Mouse (Mus musculus): ENCODE results near the gene Gm48552. TPM values are rescaled to one million over a fixed set of nuclear protein-coding genes. Genes with fewer than 3 reads are reported as not detected.

Gene Gm48552
- polyA plus RNA-seq, 1 experiment, result not detected

- Histone ChIP-seq H3K4me1 (ENCODE audit: control insufficient read depth, insufficient read depth, low read length) (peaks cover 3% of the 10 kb centered on the region), H3K4me3 (replicated peaks; ENCODE audit: control insufficient read depth, low read depth, low read length) (no peak overlapping the region), H3K27ac (ENCODE audit: control insufficient read depth, insufficient read depth, low read depth, low read length, poor library complexity) (no peak overlapping the region)
- TF ChIP-seq POLR2A (IDR thresholded peaks at IDR 0.05; ENCODE audit: borderline replicate concordance, control insufficient read depth, low read depth, low read length) (no peak), CTCF (IDR thresholded peaks at IDR 0.05; ENCODE audit: control insufficient read depth, insufficient read depth, low read length) (no peak)
- WGBS, result 75% methylated on average over 22 of the region's 22 CpGs
Measured at GRCm38 (mm10) chr10:81385603-81386306, 3.0 kb upstream of the Gm48552 start.

- TF ChIP-seq POLR2A (IDR thresholded peaks at IDR 0.05; ENCODE audit: borderline replicate concordance, control insufficient read depth, low read depth, low read length), result no peak
- TF ChIP-seq CTCF (IDR thresholded peaks at IDR 0.05; ENCODE audit: control insufficient read depth, insufficient read depth, low read length), result no peak
- WGBS, result 90% methylated on average over 20 of the region's 20 CpGs
- H3K4me1 ChIP-seq (ENCODE audit: control insufficient read depth, insufficient read depth, low read length), result peaks cover 5% of the 10 kb centered on the region
- H3K4me3 ChIP-seq (replicated peaks; ENCODE audit: control insufficient read depth, low read depth, low read length), result no peak overlapping the region
- no peak overlapping the region; the same call in 1 of the 2 replicates for H3K27ac ChIP-seq (ENCODE audit: control insufficient read depth, insufficient read depth, low read depth, low read length, poor library complexity)
Measured at GRCm38 (mm10) chr10:81387716-81388115, 1.1 kb upstream of the Gm48552 start.

GRCm38 (mm10) chr10:81389373-81389772 lies 568 bp downstream of the Gm48552 start:
- TF ChIP-seq CTCF (IDR thresholded peaks at IDR 0.05; ENCODE audit: control insufficient read depth, insufficient read depth, low read length), result no peak
- no peak overlapping the region for H3K4me3 ChIP-seq (replicated peaks; ENCODE audit: control insufficient read depth, low read depth, low read length)
- peaks cover 7% of the 10 kb centered on the region for H3K4me1 ChIP-seq (ENCODE audit: control insufficient read depth, insufficient read depth, low read length)
- 70% methylated on average over 3 of the region's 3 CpGs for WGBS
- H3K27ac ChIP-seq (ENCODE audit: control insufficient read depth, insufficient read depth, low read depth, low read length, poor library complexity), result no peak overlapping the region

GRCm38 (mm10) chr10:81389801-81390677 lies 1.2 kb downstream of the Gm48552 start:
- TF ChIP-seq POLR2A (IDR thresholded peaks at IDR 0.05; ENCODE audit: borderline replicate concordance, control insufficient read depth, low read depth, low read length) (no peak), CTCF (IDR thresholded peaks at IDR 0.05; ENCODE audit: control insufficient read depth, insufficient read depth, low read length) (peak; percentile 93)
- H3K4me3 ChIP-seq (replicated peaks; ENCODE audit: control insufficient read depth, low read depth, low read length), result no peak overlapping the region
- no peak overlapping the region for H3K27ac ChIP-seq (ENCODE audit: control insufficient read depth, insufficient read depth, low read depth, low read length, poor library complexity)
- WGBS, result 53% methylated on average over 23 of the region's 23 CpGs
- H3K4me1 ChIP-seq (ENCODE audit: control insufficient read depth, insufficient read depth, low read length), result peaks cover 5% of the 10 kb centered on the region

GRCm38 (mm10) chr10:81390678-81390965 lies 1.8 kb downstream of the Gm48552 start:
- Histone ChIP-seq H3K27ac (ENCODE audit: control insufficient read depth, insufficient read depth, low read depth, low read length, poor library complexity) (no peak overlapping the region), H3K4me3 (replicated peaks; ENCODE audit: control insufficient read depth, low read depth, low read length) (no peak overlapping the region), H3K4me1 (ENCODE audit: control insufficient read depth, insufficient read depth, low read length) (peaks cover 5% of the 10 kb centered on the region)
- WGBS, result 82% methylated on average over 13 of the region's 13 CpGs
- TF ChIP-seq CTCF (IDR thresholded peaks at IDR 0.05; ENCODE audit: control insufficient read depth, insufficient read depth, low read length), result no peak
- TF ChIP-seq POLR2A (IDR thresholded peaks at IDR 0.05; ENCODE audit: borderline replicate concordance, control insufficient read depth, low read depth, low read length), result no peak

GRCm38 (mm10) chr10:81392270-81392669 lies 3.5 kb downstream of the Gm48552 start:
- WGBS, result 86% methylated on average over 6 of the region's 6 CpGs
- TF ChIP-seq CTCF (IDR thresholded peaks at IDR 0.05; ENCODE audit: control insufficient read depth, insufficient read depth, low read length) (no peak), POLR2A (IDR thresholded peaks at IDR 0.05; ENCODE audit: borderline replicate concordance, control insufficient read depth, low read depth, low read length) (no peak)
- H3K4me1 ChIP-seq (ENCODE audit: control insufficient read depth, insufficient read depth, low read length), result peaks cover 5% of the 10 kb centered on the region
- H3K4me3 ChIP-seq (replicated peaks; ENCODE audit: control insufficient read depth, low read depth, low read length), result no peak overlapping the region
- H3K27ac ChIP-seq (ENCODE audit: control insufficient read depth, insufficient read depth, low read depth, low read length, poor library complexity), result no peak overlapping the region

- no peak for TF ChIP-seq POLR2A (IDR thresholded peaks at IDR 0.05; ENCODE audit: borderline replicate concordance, control insufficient read depth, low read depth, low read length)
- TF ChIP-seq CTCF (IDR thresholded peaks at IDR 0.05; ENCODE audit: control insufficient read depth, insufficient read depth, low read length), result no peak
- peak within 1 kb of the TSS; percentile 23 for H3K27ac ChIP-seq (ENCODE audit: control insufficient read depth, insufficient read depth, low read depth, low read length, poor library complexity)
- H3K4me3 ChIP-seq (replicated peaks; ENCODE audit: control insufficient read depth, low read depth, low read length), result peak within 1 kb of the TSS; percentile 40
- peaks cover 5% of the 10 kb centered on the region for H3K4me1 ChIP-seq (ENCODE audit: control insufficient read depth, insufficient read depth, low read length)
- WGBS, result 54% methylated on average over 14 of the region's 14 CpGs
Measured at GRCm38 (mm10) chr10:81392781-81393185, 4.0 kb downstream of the Gm48552 start, which contains the start of gene Smim24. Gene Smim24, plus strand, starts transcription at chr10:81393051.

- Histone ChIP-seq H3K4me3 (replicated peaks; ENCODE audit: control insufficient read depth, low read depth, low read length) (peak overlapping the region; percentile 25), H3K4me1 (ENCODE audit: control insufficient read depth, insufficient read depth, low read length) (peaks cover 5% of the 10 kb centered on the region), H3K27ac (ENCODE audit: control insufficient read depth, insufficient read depth, low read depth, low read length, poor library complexity) (peak overlapping the region; percentile 23)
- WGBS, result 3% methylated on average over 19 of the region's 19 CpGs
- TF ChIP-seq CTCF (IDR thresholded peaks at IDR 0.05; ENCODE audit: control insufficient read depth, insufficient read depth, low read length), result no peak
- no peak for TF ChIP-seq POLR2A (IDR thresholded peaks at IDR 0.05; ENCODE audit: borderline replicate concordance, control insufficient read depth, low read depth, low read length)
Measured at GRCm38 (mm10) chr10:81393456-81394063, 4.8 kb downstream of the Gm48552 start.

Measured in bone marrow, adult 2 months (tissue).